Mouse (Mus musculus) lung, postnatal 10 days (tissue): ENCODE results near the gene Cacna1a.
"Not testable (repeated sequence)": the region's sequence is repeated elsewhere in the genome, so short reads cannot be mapped to it uniquely, and the experiment has no call there.

Experiments
- DNase-seq: peaks from one replicate; pipeline ENCODE4 v3.0.0; 2021

Cacna1a gene

DNA sequence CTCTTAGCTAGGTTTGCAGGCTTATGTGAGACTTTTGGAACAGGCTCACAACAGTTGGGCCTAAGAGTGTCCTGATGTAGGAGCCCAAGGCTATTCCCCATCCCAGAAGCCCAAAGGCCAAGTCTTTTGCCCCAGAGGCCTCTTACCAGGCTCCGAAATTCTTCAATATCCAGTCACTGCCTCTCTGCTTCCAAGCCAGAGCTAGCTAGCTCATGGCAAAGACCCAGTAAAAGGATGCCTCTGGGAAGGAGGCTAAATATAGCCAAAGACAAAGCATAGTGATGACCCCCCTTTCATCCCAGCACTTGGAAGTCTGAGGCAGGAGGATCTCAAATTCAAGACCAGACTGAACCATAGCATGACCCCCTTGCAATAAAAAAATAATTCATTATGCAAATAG lies 211.2 kb downstream of the Cacna1a start:
- no peak for DNase-seq

DNA sequence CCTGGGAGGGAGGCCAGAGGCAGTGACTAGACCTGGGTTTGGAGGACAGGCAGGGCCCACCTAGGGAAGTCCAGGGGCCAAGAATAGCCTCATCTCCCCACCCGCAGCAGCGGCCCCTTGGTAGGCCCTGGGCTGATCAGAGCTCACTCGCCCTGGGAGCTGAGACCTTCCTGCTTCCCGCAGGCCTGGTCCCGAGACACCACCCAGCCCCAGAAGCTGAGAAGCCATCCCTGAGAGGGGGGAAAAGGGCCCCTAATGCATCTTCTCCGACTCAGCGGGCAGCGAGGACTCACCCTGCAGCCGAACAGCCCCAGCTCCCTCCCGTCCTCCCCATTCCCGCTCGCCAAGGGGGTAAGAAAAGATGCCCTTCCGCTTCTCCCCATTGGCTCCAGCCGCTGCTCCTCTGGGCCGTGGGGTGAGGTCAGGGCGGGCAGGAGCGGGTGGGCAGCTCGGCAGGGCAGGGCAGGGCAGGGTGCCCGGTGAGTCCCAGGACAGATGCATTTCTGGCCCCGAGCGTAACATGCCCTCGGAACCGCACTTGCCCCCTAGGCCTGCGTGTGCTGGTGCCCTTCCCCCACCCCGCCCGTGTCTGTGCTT lies 212.2 kb downstream of the Cacna1a start:
- no peak for DNase-seq

DNA sequence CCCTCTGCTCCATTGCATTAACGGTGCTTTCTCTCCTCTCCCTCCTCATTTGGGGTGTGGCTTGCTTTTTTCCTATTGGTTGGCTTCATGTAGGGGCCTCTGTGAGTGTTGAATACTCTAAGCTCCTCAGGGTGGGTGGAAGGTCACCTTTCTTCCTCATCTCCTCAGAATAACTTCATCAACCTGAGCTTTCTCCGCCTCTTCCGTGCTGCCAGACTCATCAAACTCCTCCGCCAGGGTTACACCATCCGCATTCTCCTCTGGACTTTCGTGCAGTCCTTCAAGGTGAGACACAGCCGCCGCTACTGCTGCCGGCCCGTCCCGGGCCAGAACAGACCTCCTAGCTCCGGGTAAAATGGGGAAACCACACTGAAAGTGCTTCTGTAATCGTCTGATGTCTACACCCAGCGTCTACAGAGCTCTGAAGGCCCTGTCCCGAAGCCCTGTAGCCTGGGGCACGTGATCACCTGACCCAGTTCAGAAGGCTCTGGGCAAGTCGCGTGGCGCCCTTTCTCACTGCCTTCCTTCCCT lies 213.0 kb downstream of the Cacna1a start:
- no peak for DNase-seq

DNA sequence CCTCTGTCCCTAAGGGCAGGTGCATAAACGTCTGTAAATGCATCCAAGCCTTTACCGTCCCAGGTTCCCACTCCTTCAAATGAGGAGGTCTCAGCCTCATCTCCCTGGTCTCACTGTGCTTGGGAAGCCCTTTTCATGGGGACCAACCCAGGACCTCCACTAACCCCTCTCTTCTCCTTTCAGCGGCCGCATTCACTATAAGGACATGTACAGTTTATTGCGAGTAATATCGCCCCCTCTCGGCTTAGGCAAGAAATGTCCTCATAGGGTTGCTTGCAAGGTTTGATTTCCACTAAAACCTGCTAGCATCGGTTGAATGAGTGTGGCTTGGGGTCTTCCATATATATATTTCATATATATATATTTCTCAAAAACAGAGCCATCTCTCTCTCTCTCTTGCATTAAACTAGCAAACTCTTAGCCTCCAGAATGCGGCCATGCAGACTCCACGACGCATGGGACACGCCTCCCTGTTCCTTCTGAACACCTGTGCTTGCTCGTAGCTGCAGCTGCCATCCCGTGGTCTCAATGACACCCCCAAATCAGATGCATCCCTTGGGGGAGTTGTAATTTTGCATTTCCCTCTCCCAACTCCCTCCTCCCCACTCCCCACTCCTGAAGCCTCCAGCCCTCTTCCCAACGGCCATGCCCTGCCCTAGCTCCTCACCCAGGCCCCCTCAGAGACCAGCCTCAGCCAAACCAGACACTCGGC lies 226.4 kb downstream of the Cacna1a start:
- peak; percentile 61 for DNase-seq

DNA sequence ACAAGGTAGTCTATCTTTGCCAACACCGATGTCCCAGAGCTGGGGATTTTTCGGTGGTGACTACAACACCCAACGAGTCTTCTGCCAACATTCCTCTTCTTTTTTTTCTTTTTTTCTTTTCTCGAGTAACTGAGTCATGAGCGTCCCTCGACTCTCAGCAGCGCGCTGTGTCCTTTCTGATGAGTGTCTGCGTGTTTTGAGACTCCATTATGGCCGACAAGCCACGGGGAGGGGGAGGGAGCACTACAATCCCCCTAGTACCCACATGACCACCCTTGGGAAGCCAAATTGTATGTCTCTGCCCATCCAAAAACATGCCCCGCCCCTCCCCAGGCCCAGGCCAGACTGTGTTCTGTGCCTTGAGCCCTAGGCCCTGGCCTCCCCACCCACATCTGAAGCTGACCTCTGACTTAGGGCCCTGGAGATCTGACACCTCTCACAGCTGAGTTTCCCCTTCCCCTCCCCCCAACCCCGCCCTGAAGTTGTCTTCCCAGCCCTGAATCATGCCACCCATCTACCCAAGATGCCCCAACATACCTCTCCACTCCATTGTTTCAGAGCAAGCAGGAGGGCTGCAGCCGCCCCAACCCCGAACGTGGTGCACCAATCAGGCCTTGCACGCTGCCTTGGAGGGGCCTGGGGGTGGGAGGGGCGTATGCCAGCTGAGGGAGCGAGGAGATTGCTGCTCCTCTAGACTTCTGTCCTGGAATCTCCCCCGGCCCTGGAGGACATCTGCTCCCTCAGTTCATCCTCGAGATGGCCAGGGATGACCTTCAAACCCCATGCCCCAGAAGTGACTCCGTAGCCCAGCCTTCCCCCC lies 227.6 kb downstream of the Cacna1a start:
- DNase-seq: no peak

DNA sequence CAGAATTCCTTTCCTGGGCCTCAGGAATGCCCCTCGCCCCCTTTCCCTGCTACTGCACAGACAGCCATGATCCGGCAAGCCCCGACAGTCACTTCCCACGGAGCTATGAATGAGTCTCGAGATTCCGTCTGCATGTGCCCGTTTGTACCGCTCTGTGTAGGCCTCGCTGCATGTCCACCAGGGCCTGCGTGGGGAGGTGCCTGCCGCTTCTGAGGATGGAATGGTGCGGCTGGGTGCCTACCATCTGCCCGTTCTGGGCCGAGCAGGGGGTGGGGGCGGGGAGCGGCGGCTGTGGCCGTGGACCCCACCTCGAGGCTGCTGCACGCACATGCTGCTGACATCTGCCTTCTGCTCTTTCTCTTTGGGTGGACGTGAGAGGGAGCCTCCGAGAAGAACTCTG lies 228.8 kb downstream of the Cacna1a start:
- no peak for DNase-seq

DNA sequence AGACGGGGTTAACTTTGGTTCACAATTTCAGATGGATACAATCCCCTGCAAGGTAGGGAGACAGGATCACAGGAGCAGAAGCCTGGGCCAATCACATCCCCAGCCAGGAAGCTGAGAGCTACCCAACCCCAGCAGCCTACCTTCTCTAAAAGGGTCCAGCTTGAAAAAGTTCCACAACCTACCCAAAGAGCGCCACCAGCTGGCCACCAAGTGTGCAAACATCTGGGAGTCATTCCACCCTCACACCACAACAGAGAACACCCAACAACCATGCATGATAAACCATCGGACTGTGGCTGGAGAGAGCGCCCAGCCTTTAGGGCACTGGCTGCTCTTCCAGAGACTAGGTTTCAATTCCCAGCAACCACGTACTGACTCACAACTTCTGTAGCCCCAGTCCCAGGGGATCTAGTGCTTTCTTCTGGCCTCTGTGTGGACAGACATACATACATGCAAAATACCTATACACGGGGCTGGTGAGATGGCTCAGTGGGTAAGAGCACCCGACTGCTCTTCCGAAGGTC lies 232.9 kb downstream of the Cacna1a start:
- DNase-seq: no peak

DNA sequence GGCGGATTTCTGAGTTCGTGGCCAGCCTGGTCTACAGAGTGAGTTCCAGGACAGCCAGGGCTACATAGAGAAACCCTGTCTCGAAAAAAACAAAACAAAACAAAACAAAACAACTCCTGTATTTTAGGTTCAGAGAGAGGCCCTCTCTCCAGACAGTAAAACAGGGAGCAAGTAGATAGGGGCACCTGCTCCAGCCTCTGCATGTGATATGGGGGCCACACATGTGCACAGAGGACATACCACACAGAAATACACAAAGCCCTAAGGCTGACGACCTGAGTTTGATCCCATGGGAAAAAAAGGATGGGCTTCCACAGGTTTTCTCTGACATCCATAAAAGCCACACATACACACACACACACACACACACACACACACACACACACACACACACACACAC lies 235.2 kb downstream of the Cacna1a start:
- DNase-seq: not testable (repeated sequence)

DNA sequence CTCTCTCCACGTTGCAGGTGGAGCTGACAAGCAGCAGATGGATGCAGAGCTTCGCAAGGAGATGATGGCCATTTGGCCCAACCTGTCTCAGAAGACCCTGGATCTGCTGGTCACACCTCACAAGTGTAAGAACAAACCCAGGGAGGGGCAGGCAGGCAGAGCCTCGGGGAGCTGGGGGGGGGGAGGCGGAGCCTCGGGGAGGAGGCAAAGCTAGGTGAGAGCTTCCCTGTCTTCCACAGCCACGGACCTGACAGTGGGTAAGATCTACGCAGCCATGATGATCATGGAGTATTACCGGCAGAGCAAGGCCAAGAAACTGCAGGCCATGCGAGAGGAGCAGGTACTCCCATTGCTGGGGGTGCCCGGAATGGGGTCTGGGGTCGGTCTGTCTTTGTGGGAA lies 241.3 kb downstream of the Cacna1a start:
- no peak for DNase-seq

DNA sequence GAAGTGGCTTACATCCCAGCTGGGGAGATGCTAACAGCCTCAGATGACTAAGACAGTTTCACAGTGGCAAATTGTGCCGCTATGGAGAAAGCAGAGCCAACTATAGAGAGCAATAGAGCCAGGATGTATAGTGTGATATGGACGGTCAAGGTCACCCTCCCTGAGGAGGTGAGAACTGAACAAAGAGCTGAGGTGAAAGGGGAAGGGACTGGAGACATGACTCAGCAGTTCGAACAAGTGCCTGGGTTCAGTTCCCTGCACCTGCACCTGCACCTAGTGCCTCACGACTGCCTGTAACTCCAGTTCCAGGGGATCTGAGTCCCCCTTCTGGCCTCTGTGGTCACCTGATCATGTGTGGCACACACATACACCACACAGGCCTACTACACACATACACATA lies 241.9 kb downstream of the Cacna1a start:
- DNase-seq: no peak

DNA sequence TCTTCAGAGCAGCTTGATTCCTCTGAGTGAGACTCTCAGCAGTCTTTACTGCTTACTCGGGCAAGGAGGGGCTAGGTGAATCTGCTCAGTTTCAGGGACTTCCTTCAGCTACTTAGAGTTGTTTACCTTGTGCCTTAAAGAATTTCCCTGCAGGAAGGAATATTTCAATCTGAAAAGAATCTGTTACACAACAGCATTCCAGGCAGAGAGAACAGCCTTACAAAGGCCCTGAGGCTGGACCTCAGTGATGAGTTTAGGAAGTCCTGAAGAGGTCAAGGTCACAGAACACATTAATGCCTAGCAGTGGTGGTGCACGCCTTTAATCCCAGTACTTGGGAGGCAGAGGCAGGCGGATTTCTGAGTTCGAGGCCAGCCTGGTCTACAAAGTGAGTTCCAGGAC lies 243.6 kb downstream of the Cacna1a start:
- no peak for DNase-seq

DNA sequence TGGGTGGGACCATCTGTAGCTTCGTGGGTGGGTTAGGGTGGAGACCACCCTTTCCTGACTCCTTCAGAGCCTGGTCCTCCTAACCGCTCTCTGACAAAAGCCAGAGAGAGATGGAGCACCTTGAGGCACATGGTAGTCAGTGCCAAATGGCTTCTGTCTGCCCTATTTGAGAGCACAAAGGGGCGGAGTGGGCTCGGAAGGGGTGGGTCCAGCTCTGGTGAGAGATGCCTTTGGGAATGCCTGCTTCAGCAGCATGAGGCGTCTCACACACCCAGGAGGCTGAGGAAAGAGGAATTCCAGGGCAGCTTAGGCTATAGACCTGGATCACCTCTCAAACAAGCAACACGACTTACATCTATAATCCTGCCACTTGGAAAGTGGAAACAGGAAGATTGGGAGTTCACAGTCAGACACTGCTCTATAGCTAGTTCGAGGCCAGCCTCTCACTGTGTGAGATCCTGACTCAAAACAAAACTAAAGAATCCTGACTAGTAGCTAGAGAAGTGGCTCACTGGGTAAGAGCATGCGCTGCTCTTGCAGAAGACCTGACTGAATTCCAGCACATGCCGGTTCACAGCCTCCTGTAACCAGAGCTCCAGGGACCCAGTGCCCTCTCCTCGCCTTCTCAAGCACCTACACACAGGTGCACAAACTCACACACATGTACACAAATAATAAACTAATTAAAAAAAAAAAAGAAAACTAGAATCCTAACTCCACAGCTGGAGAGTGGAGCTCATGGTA lies 245.8 kb downstream of the Cacna1a start:
- no peak for DNase-seq

DNA sequence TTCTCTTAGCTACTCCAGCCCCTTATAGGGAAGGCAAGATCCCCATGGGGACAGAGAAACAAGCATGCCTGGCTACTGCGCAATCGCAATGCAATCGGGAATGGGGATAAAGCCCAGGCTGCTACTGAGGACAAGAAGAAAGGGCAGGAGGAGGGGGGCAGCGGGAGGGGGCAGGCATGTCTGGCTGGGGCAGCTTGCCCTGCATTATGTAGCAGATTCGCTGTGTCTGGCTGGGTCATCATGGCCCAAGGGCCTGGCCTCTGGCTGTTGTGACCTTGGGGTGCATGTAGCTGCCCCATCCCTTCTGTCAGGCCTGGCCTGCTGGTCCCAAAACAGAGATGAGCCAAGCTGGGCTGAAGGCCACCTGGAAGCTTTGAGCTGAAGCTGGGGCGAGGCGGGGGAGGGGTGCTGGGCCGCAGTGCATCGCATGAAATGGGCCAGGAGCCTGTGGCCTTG lies 246.6 kb downstream of the Cacna1a start:
- DNase-seq: peak; percentile 49

DNA sequence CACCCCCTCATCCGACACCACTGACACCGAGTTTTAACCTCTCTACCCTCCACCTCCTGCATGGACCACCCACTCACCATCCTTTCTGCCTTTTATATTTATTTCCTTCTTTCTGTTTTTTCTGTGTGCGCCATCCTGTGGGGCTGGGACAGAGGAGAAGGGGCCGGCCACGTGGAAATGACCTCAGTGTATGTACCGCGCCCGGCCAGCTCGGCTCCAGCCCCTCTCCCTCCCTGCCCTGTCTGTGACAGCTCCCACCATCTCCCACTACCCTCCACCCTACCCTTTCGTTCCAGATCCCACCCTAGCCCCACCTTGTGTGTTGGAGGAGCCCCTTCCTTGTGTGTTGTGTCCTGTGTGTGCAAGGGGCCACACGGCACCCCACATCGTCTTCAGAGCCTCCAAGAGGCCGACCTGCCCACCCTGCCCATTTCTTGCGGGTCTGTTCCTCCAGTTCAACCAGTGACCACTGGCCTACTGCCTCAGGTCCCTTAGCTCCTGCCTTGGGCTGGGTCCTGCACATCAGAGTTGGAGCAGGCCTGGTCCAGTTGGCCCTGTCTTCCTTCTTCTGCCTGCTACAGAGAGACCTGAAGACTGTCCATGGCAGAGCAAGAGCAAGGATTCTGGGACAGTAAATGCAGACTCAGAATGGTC lies 247.3 kb downstream of the Cacna1a start:
- no peak for DNase-seq

DNA sequence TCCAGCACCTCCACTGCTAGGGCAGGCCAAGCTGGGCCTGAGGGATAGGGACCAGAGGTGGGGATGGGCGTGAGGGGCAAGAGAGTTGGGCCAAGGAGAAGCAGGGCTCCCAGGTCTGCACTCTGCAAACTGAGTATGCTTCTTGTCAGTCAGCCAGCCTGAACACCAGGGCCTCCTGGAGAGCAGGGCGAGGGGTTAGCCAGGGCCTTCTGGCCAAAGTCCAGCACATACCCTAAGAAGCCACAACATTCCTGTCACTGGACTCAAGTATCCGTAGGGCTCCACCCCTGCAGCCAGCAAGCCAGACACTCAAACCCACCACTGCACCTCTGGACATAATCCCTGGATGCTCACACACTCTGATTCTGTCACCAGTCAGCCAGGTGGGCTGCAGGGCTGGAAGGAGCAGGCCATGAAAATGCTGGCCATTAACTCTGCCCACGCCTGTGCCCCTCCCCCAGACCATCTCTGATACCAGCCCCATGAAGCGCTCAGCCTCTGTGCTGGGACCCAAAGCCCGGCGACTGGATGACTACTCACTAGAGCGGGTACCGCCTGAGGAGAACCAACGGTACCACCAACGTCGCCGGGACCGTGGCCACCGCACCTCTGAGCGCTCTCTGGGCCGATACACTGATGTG lies 247.9 kb downstream of the Cacna1a start:
- peak; percentile 64 for DNase-seq

DNA sequence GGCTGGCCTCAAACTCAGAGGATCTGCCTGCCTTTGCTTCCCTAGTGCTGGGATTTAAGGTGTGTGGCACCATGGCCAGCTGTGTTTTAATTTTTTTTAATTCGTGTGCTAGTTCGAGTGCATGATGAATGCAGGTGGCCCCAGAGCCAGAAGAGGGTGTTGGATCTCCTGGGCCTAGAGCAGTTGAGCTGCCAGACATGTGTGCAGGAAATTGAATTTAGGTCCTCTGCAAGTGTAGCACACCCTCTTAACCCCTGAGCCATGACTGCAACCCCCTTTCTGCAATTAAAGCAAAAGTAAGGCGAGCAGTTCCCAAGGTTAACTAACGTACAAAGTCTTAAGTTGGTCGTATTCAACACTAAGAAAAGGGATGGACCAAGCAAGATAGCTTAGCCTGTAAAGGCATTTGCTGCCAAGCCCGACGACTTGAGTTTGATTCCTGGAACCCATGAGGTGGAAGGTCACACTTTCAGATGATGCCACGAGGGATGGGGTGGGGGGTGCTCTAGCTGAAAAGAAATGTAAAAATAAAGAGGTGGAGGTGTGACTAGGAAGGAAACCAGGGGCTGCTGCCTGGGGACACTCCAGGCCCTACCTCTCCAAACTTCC lies 249.8 kb downstream of the Cacna1a start:
- no peak for DNase-seq

DNA sequence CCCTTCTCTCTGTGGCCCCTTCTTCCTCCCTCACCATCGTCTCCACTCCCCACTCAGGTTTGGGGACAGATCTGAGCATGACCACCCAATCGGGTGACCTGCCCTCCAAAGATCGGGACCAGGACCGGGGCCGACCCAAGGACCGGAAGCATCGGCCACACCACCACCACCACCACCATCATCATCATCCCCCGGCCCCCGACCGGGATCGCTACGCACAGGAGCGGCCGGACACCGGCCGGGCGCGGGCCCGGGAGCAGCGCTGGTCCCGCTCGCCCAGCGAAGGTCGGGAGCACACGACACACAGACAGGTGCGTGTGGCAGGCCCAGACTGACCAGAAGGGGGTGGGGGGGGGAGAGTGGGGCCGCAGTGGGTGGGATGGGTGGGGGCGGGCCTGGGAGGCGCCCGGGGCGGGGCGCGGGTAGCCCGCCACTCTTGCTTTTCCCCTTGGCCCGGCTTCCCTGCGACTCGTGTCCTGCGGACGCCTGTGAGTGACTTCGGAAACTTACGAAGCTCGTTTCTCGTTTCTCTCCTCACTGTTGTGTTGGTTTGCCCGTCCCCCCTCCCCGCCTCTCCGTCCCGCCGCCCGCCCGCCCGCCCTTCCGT lies 250.4 kb downstream of the Cacna1a start:
- DNase-seq: peak; percentile 52

DNA sequence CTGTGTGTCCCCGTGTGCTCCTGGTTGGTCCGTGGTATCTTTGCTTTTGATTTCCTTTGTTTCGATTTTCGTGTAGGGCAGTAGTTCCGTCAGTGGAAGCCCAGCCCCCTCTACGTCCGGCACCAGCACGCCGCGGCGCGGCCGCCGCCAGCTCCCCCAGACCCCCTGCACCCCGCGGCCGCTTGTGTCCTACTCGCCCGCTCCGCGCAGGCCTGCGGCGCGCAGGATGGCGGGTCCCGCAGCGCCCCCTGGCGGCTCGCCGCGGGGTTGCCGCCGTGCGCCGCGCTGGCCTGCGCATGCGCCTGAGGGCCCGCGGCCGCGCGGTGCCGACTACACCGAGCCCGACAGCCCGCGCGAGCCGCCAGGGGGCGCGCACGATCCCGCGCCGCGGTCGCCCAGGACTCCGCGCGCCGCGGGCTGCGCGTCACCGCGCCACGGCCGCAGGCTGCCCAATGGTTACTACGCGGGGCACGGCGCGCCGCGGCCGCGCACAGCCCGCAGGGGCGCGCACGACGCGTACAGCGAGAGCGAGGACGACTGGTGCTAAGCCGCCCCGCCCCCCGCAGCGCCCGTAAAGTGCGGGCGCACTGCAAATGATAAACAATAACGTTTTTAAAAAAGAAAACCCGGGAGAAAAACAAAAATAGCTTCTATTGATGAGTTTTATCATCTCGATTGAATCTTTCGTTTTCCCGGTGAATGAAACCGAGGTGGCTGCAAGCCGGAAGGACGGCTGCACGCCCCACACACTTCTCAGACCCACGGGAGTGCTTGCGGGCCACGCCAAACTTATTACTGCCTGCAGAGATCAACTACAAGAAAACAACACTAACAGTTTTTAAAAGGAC lies 251.1 kb downstream of the Cacna1a start:
- peak; percentile 94 for DNase-seq

DNA sequence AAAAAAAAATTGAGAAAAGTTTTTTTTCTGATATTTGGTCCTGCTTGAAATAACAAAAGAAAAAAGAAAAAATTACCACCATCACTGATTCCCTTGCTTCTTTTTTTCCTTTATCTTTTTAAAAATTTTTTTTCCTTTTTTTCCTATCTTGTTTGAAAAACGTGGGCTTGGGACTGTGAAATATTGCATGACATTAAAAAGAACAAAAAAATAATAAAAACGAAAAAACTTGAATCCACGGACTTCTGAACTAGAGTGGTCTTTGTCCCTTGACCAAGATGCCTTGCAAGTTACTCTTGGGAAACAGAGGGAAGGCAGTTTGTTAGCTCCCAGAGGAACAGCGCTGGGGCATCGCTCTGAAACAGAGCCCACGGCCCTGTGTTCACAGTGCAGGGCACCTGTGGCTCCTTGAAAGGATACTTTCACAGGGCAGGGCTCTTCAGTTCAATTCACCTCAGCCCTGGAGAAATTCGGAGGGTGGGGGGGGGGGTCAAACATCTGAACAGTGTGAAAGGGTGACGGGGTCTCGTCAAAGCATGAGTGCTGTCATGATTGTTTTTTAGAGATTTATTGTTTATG lies 251.9 kb downstream of the Cacna1a start:
- no peak for DNase-seq
